Mouse (Mus musculus) kidney, adult 2 months (tissue): ENCODE data around the gene Dock2.
"Not testable (repeated sequence)": the region's sequence is repeated elsewhere in the genome, so short reads cannot be mapped to it uniquely, and the experiment has no call there.

Experiments used
- CTCF ChIP-seq: fragments of 200-500 bp; conservative IDR thresholded peaks from 2 replicates; pipeline ENCODE4 v1.5.1; 2011; ENCODE audit warnings: low read depth, mild to moderate bottlenecking, control low read depth, low read length, moderate library complexity, mixed read lengths; ENCODE audit not compliant: insufficient read depth, insufficient read length
- POLR2A ChIP-seq: fragments of 200-500 bp; IDR thresholded peaks from one replicate; pipeline ENCODE4 v1.6.1; 2011; ENCODE audit warnings: low read depth, low read length, control low read depth

DNA sequence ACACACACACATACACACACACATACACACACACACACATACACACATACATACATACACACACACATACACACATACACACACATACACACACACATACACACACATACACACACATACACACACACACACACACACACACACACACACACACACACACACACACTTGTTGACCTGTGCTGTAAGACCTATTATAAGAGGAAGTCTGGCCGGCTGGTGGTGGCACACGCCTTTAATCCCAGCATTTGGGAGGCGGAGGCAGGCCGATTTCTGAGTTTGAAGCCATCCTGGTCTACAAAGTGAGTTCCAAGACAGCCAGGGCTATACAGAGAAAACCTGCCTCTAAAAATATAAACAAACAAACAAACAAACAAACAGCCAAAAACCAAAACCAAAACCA lies 563.1 kb downstream of the Dock2 start:
- not testable (repeated sequence) for TF ChIP-seq POLR2A, CTCF
